Mouse (Mus musculus): ENCODE measurements around the gene Pla2g4d. TPM values are rescaled to one million over a fixed set of nuclear protein-coding genes. Genes with fewer than 3 reads are reported as not detected.

Gene Pla2g4d
- total and polyA plus RNA-seq, 3 experiments: not detected

DNA sequence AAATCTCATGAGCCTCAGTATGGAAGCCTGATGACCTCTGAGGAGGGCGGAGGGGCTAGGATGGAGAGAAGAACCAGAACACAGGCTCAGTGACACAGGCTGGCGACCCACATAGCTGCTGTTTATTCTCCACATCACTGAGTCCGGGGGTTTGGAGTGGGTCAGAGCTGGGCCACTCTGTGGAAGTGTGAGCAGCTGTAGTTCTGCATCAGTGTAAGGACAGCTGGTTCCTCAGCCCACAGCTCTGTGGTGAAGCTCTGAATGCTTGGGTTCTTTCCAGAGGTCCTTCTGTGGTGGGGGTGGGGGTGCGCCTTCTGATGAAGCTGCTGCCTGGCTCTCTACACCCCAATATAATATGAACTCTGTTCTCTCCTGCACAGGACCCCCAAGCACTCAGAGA lies 10.9 kb upstream of the Pla2g4d start:
- no peak for TF ChIP-seq SIN3A (IDR thresholded peaks at IDR 0.05; ENCODE audit: low read length)
- no peak for TF ChIP-seq MAFK (IDR thresholded peaks at IDR 0.05; ENCODE audit: insufficient replicate concordance, low read length)
- Histone ChIP-seq H3K36me3 (replicated peaks in 1 of 2; ENCODE audit: control insufficient read depth in 1 of 2, insufficient read depth in 1 of 2, low read length in 1 of 2) (no peaks in the 10 kb centered on the region), H3K4me3 (replicated peaks in 1 of 3; ENCODE audit: low read depth in 2 of 3, low read length in 2 of 3, poor library complexity in 1 of 3) (no peak overlapping the region), H3K79me2 (replicated peaks; ENCODE audit: control insufficient read depth, extremely low read depth, insufficient read depth, poor library complexity, severe bottlenecking) (no peaks in the 10 kb centered on the region), H3K27ac (ENCODE audit: insufficient read depth, low read depth) (no peak overlapping the region), H3K4me1 (ENCODE audit: control insufficient read depth in 1 of 2, insufficient read depth in 2 of 2) (peaks cover 0 to 5% of the 10 kb centered on the region in 2 experiments; a peak in 2 of 4 replicates), H3K4me2 (ENCODE audit: insufficient read depth, low read depth, poor library complexity, severe bottlenecking) (no peak overlapping the region), H3K9ac (ENCODE audit: insufficient read depth, low read depth) (no peak overlapping the region), H3K9me3 (replicated peaks; ENCODE audit: low read length) (no peaks in the 10 kb centered on the region), H3K27me3 (replicated peaks) (no peaks in the 10 kb centered on the region)
- in situ Hi-C loops (cut with MboI; ENCODE audit: low pct_ligation_motif_present, low pct_unique_long_range_greater_than_20kb, low sequenced_read_pairs): loop anchor here (25.0 kb wide), 1 partner anchor 213 kb away; no protein-coding TSS in a partner anchor
- dilution Hi-C loops (cut with MboI; ENCODE audit: extremely low pct_ligation_motif_present, extremely low pct_unique_long_range_greater_than_20kb, low sequenced_read_pairs): no loop called here
- DNase-seq (ENCODE audit: extremely low read depth): no peak

DNA sequence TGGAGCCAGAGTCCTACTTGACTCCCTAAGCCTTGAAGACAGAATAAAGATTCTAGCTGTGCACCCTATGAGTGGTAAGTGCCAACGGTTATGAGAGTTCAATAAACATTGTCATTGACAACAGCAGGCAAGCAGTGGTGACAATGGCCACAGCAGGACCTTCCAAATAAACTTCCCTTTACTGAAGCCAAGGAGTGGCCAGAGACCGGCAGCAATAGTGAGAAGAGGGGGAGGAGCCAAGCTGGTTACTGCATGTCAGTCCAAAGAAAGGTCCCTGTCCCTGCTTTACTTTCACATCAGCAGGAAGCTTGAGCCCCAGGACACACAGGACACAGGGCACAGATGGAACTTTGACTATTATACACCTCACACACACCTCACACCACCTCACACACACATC lies 7.2 kb upstream of the Pla2g4d start:
- no peak overlapping the region for H3K27ac ChIP-seq (ENCODE audit: insufficient read depth, low read depth)
- H3K4me3 ChIP-seq (replicated peaks in 1 of 3; ENCODE audit: low read depth in 2 of 3, low read length in 2 of 3, poor library complexity in 1 of 3): no peak overlapping the region
- no peaks in the 10 kb centered on the region for H3K79me2 ChIP-seq (replicated peaks; ENCODE audit: control insufficient read depth, extremely low read depth, insufficient read depth, poor library complexity, severe bottlenecking)
- in situ Hi-C loops (cut with MboI; ENCODE audit: low pct_ligation_motif_present, low pct_unique_long_range_greater_than_20kb, low sequenced_read_pairs): loop anchor here (25.0 kb wide), 1 partner anchor 209 kb away; no protein-coding TSS in a partner anchor
- H3K27me3 ChIP-seq (replicated peaks): no peaks in the 10 kb centered on the region
- dilution Hi-C loops (cut with MboI; ENCODE audit: extremely low pct_ligation_motif_present, extremely low pct_unique_long_range_greater_than_20kb, low sequenced_read_pairs): no loop called here
- TF ChIP-seq POLR2AphosphoS2 (IDR thresholded peaks at IDR 0.05; ENCODE audit: low read depth, low read length) (no peak), KAT2A (IDR thresholded peaks at IDR 0.05; ENCODE audit: insufficient replicate concordance, low read length) (no peak), USF2 (conservative IDR thresholded peaks at IDR 0.05; ENCODE audit: low read depth, low read length) (no peak)
- H3K9me3 ChIP-seq (replicated peaks; ENCODE audit: low read length): no peaks in the 10 kb centered on the region
- DNase-seq (ENCODE audit: extremely low read depth): no peak
- H3K4me2 ChIP-seq (ENCODE audit: insufficient read depth, low read depth, poor library complexity, severe bottlenecking): no peak overlapping the region
- no peak overlapping the region for H3K9ac ChIP-seq (ENCODE audit: insufficient read depth, low read depth)
- no peaks in the 10 kb centered on the region for H3K36me3 ChIP-seq (replicated peaks in 1 of 2; ENCODE audit: control insufficient read depth in 1 of 2, insufficient read depth in 1 of 2, low read length in 1 of 2)
- peaks cover 3 to 5% of the 10 kb centered on the region in 2 experiments; a peak in 3 of 4 replicates for H3K4me1 ChIP-seq (ENCODE audit: control insufficient read depth in 1 of 2, insufficient read depth in 2 of 2)

DNA sequence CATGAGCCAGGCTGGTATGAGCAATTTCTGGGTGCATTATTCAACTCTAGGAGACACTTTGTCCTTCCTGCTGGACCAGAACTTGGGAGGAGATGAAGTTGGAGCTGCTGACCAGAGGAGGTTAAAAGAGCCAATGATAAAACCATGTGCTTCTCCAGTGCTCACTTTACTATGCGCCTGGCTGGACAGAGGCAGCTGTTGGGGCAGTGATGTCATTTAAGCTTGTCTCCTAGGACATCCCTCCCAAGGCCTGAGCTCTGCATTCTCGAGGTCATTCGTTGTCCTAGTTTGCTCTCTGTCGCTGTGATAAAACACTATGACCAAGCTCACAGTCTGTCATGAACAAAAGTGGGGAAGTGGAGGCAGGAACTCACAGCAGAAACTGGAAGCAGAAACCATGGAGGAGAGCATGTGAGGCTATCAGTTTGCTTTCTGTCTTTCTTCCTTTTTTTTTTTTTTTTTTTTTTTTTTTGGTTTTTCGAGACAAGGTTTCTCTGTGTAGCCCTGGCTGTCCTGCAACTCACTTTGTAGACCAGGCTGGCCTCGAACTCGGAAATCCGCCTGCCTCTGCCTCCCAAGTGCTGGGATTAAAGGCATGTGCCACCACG lies 2.6 kb upstream of the Pla2g4d start:
- Histone ChIP-seq H3K27ac (ENCODE audit: insufficient read depth, low read depth) (no peak overlapping the region), H3K4me1 (ENCODE audit: control insufficient read depth in 1 of 2, insufficient read depth in 2 of 2) (peaks cover 0 to 3% of the 10 kb centered on the region in 2 experiments; a peak in 2 of 4 replicates), H3K27me3 (replicated peaks) (peaks cover 3% of the 10 kb centered on the region), H3K4me3 (replicated peaks in 1 of 3; ENCODE audit: low read depth in 2 of 3, low read length in 2 of 3, poor library complexity in 1 of 3) (no peak overlapping the region), H3K9me3 (replicated peaks; ENCODE audit: low read length) (no peaks in the 10 kb centered on the region), H3K79me2 (replicated peaks; ENCODE audit: control insufficient read depth, extremely low read depth, insufficient read depth, poor library complexity, severe bottlenecking) (no peaks in the 10 kb centered on the region), H3K9ac (ENCODE audit: insufficient read depth, low read depth) (no peak overlapping the region), H3K36me3 (replicated peaks in 1 of 2; ENCODE audit: control insufficient read depth in 1 of 2, insufficient read depth in 1 of 2, low read length in 1 of 2) (no peaks in the 10 kb centered on the region), H3K4me2 (ENCODE audit: insufficient read depth, low read depth, poor library complexity, severe bottlenecking) (no peak overlapping the region)
- TF ChIP-seq ZNF384 (IDR thresholded peaks at IDR 0.05; ENCODE audit: low read depth, low read length): peak; percentile 51
- TF ChIP-seq MXI1 (IDR thresholded peaks at IDR 0.05; ENCODE audit: low read depth, low read length): no peak
- TF ChIP-seq CTCF (conservative IDR thresholded peaks at IDR 0.05 in 1 of 2, IDR thresholded peaks at IDR 0.05 in 1 of 2; ENCODE audit: low read depth in 2 of 2, low read length in 2 of 2): no peak
- dilution Hi-C loops (cut with MboI; ENCODE audit: extremely low pct_ligation_motif_present, extremely low pct_unique_long_range_greater_than_20kb, low sequenced_read_pairs) (no loop called here), in situ Hi-C loops (cut with MboI; ENCODE audit: low pct_ligation_motif_present, low pct_unique_long_range_greater_than_20kb, low sequenced_read_pairs) (loop anchor here (25.0 kb wide), 1 partner anchor 204 kb away; no protein-coding TSS in a partner anchor)
- DNase-seq (ENCODE audit: extremely low read depth): no peak

Data from CH12.LX (cell line).